Mouse (Mus musculus): ENCODE results near the gene Rfk. TPM values are rescaled to one million over a fixed set of nuclear protein-coding genes. Genes with fewer than 3 reads are reported as not detected.

Gene Rfk
- polyA plus RNA-seq, 1 experiment from 2014 or later: 77.2 TPM

DNA sequence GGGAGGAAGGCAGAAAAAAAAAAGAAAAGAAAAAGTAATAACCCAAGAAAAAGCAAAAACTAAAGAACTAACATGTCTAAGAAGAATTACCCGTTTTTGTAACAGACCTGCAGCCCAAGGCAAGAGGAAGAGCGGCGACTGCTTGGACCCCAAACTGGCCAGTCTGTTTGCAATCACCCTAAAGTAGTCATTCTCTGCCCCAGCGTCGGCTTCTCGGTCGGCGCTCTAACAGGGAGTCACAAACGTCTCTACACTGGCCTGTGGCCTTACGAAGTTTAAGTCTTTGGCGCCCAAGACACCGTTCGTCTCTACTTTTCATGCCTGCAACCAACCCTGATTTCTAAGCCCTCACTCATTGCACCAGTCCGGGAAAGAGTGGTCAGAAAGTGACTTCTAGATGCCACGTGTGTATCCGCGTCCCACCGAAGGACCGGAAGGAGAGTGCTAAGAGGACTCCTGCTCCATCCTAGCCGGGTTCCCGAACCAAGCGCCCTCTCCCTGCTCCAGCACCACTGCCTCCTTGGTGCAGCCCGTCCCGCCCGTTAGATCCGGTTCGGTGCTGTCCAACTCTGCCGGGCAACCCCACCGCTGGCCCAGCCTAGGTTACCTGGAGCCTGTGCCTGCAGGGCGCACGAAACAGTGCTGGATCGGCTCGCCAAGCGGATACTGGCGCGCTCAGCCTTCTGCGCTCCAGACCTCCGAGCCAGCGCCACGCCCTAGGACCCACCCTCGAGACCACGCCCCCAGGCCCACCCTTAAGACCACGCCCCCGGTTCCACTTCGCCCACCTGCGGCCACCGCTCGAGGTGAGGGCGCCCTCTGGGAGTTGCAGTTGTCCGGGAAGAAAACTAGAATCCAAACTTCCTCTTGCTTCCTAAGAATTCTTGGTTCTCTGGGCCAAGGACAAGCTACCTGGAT, 37.6 kb upstream of the Rfk start:
- Histone ChIP-seq H3K27me3 (ENCODE audit: control insufficient read depth, insufficient read depth, low read length) (no peaks in the 10 kb centered on the region), H3K9ac (ENCODE audit: low read depth, low read length) (peak overlapping the region; percentile 57), H3K9me3 (ENCODE audit: control insufficient read depth, low read length) (no peaks in the 10 kb centered on the region), H3K4me3 (ENCODE audit: low read length) (peak overlapping the region; percentile 51), H3K4me2 (replicated peaks; ENCODE audit: low read depth, low read length) (peak overlapping the region; percentile 88), H3K36me3 (ENCODE audit: control insufficient read depth, insufficient read depth, low read length) (no peaks in the 10 kb centered on the region), H3K27ac (ENCODE audit: low read depth, low read length) (no peak overlapping the region), H3K4me1 (ENCODE audit: control insufficient read depth, insufficient read depth, low read length) (0 out of 2 replicates have a peak, but pooled peaks cover 3% of the 10 kb centered on the region)
- ATAC-seq (ENCODE audit: low FRiP score, low TSS enrichment): peak; percentile 97
- WGBS: 2% methylated on average over 50 of the region's 50 CpGs

DNA sequence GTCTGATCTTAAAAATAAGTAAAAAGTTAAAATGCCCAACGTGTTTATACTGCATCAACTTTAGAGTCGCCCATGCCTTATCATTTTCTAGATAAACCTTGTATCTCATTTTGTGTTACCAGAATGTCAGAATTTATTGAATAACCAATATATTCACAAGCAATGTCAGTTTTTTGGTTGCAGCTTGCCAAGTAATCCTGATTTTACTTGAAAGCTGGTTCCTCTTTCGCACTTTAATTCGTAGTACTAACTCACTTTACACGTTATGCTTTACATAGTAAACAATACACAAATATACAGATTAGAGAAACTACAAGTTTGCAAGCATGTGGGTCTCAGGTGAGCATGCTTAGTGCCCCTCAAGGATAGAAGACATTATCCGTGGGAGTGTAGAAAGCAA, 36.9 kb upstream of the Rfk start:
- H3K36me3 ChIP-seq (ENCODE audit: control insufficient read depth, insufficient read depth, low read length): no peaks in the 10 kb centered on the region
- 75% methylated on average over 6 of the region's 6 CpGs for WGBS
- H3K27ac ChIP-seq (ENCODE audit: low read depth, low read length): no peak overlapping the region
- peak overlapping the region; percentile 88 for H3K4me2 ChIP-seq (replicated peaks; ENCODE audit: low read depth, low read length)
- H3K4me1 ChIP-seq (ENCODE audit: control insufficient read depth, insufficient read depth, low read length): 0 out of 2 replicates have a peak, but pooled peaks cover 3% of the 10 kb centered on the region
- H3K27me3 ChIP-seq (ENCODE audit: control insufficient read depth, insufficient read depth, low read length): no peaks in the 10 kb centered on the region
- H3K9ac ChIP-seq (ENCODE audit: low read depth, low read length): no peak overlapping the region
- ATAC-seq (ENCODE audit: low FRiP score, low TSS enrichment): no peak
- no peaks in the 10 kb centered on the region for H3K9me3 ChIP-seq (ENCODE audit: control insufficient read depth, low read length)
- H3K4me3 ChIP-seq (ENCODE audit: low read length): peak overlapping the region; percentile 51

DNA sequence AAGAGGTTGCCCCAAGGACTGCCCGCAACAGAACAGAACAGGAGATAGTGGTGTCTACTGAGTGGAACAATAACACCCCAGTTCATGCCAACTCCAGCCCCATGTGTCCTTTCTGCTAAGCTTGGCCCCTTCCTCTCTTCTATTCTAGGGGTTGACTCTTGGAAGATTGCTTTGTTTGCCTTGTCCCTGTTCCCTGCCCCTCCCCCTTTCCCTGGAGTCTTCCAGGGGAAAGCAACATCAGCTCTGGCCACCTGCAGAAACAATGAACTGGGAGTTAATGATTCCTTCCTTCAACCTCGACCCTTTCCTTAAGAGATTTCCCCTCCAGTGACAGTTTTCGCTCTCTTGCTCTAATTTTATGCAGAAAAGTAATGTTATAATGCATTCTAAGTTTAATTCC, 36.5 kb upstream of the Rfk start:
- Histone ChIP-seq H3K9ac (ENCODE audit: low read depth, low read length) (no peak overlapping the region), H3K27ac (ENCODE audit: low read depth, low read length) (no peak overlapping the region)
- WGBS: 58% methylated on average over 3 of the region's 3 CpGs

DNA sequence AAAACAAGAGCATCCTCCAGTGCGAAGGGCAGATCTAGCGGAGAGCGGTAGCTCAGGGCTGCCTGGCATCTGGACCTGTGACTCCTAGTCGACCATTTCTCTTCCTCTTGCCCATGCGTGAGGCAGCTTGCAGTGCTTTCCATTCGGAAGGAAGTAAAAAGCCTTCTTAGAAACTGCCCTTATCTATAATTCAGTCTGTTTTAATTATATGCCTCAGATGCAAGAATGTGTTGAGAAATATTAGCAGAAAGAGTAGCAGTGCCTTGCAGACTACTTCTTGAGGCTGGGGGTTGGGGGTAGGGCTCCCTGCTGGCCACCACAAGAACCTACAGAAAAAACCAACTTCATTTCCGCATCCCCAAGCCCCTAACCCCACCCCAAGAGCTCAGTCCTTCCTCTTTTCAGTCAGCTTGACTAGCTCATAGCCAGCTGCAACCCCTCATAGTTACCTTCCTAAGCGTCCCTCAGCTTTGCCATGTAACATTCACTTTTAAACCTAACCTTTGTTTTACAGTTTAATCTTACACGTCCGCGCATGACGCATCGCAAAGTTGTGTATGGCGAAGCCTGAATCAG, 34.4 kb upstream of the Rfk start:
- ATAC-seq (ENCODE audit: low FRiP score, low TSS enrichment): no peak
- H3K4me1 ChIP-seq (ENCODE audit: control insufficient read depth, insufficient read depth, low read length): 0 out of 2 replicates have a peak, but pooled peaks cover 3% of the 10 kb centered on the region
- WGBS: 83% methylated on average over 14 of the region's 14 CpGs
- no peaks in the 10 kb centered on the region for H3K9me3 ChIP-seq (ENCODE audit: control insufficient read depth, low read length)
- H3K36me3 ChIP-seq (ENCODE audit: control insufficient read depth, insufficient read depth, low read length): no peaks in the 10 kb centered on the region
- no peaks in the 10 kb centered on the region for H3K27me3 ChIP-seq (ENCODE audit: control insufficient read depth, insufficient read depth, low read length)
- no peak overlapping the region for H3K4me3 ChIP-seq (ENCODE audit: low read length)
- no peak overlapping the region for H3K9ac ChIP-seq (ENCODE audit: low read depth, low read length)
- H3K4me2 ChIP-seq (replicated peaks; ENCODE audit: low read depth, low read length): no peak overlapping the region
- H3K27ac ChIP-seq (ENCODE audit: low read depth, low read length): no peak overlapping the region

More for the DNA sequence above, 36.5 kb upstream of the Rfk start:
- Histone ChIP-seq H3K36me3 (ENCODE audit: control insufficient read depth, insufficient read depth, low read length) (no peaks in the 10 kb centered on the region), H3K4me1 (ENCODE audit: control insufficient read depth, insufficient read depth, low read length) (0 out of 2 replicates have a peak, but pooled peaks cover 3% of the 10 kb centered on the region), H3K4me3 (ENCODE audit: low read length) (no peak overlapping the region), H3K4me2 (replicated peaks; ENCODE audit: low read depth, low read length) (no peak overlapping the region), H3K27me3 (ENCODE audit: control insufficient read depth, insufficient read depth, low read length) (no peaks in the 10 kb centered on the region), H3K9me3 (ENCODE audit: control insufficient read depth, low read length) (no peaks in the 10 kb centered on the region)
- ATAC-seq (ENCODE audit: low FRiP score, low TSS enrichment): no peak

DNA sequence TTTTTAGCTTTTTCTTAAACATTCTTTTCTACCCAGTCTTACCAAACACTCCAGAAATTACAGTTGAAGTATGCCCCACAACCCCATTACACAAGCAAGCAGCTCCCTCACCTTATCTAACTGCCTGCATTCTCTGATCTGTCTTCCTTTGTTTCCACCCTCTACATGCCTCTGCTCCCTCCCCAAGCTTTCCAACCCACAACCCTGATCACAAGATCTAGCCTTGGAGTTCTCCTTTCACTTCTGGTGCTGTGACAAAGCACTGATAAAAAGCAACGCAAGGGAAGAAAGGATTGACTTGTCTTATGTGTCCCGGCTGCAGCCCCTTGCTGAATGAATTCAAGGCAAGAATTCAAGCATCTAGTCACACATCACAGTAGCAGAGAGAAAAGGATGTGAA, 32.7 kb upstream of the Rfk start:
- no peak overlapping the region for H3K9ac ChIP-seq (ENCODE audit: low read depth, low read length)
- H3K4me1 ChIP-seq (ENCODE audit: control insufficient read depth, insufficient read depth, low read length): 0 out of 2 replicates have a peak, but pooled peaks cover 3% of the 10 kb centered on the region
- no peak overlapping the region for H3K4me2 ChIP-seq (replicated peaks; ENCODE audit: low read depth, low read length)
- no peak for ATAC-seq (ENCODE audit: low FRiP score, low TSS enrichment)
- H3K9me3 ChIP-seq (ENCODE audit: control insufficient read depth, low read length): no peaks in the 10 kb centered on the region
- H3K36me3 ChIP-seq (ENCODE audit: control insufficient read depth, insufficient read depth, low read length): no peaks in the 10 kb centered on the region
- H3K4me3 ChIP-seq (ENCODE audit: low read length): no peak overlapping the region
- H3K27ac ChIP-seq (ENCODE audit: low read depth, low read length): no peak overlapping the region
- WGBS: 85% methylated on average over 2 of the region's 2 CpGs
- no peaks in the 10 kb centered on the region for H3K27me3 ChIP-seq (ENCODE audit: control insufficient read depth, insufficient read depth, low read length)

DNA sequence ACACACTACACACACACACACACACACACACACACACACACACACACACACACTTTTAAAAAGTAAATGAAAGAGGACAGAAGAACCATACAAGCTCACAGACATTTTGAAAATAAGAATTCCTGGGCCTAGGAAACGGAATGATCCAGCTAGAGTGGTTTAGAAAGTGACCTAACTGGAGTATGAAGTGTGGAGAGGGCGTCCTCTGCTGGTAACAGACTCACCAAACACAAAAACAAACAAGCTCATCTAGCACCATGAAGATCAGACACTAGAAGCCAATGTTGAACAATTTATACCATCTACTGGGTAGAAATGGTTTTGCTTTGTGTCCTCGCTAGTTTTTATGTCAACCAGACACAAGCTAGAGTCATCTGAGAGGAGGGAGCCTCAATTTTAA, 29.1 kb upstream of the Rfk start:
- Histone ChIP-seq H3K27me3 (ENCODE audit: control insufficient read depth, insufficient read depth, low read length) (no peaks in the 10 kb centered on the region), H3K9ac (ENCODE audit: low read depth, low read length) (no peak overlapping the region), H3K4me3 (ENCODE audit: low read length) (no peak overlapping the region), H3K27ac (ENCODE audit: low read depth, low read length) (no peak overlapping the region), H3K4me2 (replicated peaks; ENCODE audit: low read depth, low read length) (no peak overlapping the region), H3K4me1 (ENCODE audit: control insufficient read depth, insufficient read depth, low read length) (no peaks in the 10 kb centered on the region), H3K36me3 (ENCODE audit: control insufficient read depth, insufficient read depth, low read length) (no peaks in the 10 kb centered on the region), H3K9me3 (ENCODE audit: control insufficient read depth, low read length) (no peaks in the 10 kb centered on the region)
- no peak for ATAC-seq (ENCODE audit: low FRiP score, low TSS enrichment)
- 48% methylated on average over 3 of the region's 3 CpGs for WGBS

DNA sequence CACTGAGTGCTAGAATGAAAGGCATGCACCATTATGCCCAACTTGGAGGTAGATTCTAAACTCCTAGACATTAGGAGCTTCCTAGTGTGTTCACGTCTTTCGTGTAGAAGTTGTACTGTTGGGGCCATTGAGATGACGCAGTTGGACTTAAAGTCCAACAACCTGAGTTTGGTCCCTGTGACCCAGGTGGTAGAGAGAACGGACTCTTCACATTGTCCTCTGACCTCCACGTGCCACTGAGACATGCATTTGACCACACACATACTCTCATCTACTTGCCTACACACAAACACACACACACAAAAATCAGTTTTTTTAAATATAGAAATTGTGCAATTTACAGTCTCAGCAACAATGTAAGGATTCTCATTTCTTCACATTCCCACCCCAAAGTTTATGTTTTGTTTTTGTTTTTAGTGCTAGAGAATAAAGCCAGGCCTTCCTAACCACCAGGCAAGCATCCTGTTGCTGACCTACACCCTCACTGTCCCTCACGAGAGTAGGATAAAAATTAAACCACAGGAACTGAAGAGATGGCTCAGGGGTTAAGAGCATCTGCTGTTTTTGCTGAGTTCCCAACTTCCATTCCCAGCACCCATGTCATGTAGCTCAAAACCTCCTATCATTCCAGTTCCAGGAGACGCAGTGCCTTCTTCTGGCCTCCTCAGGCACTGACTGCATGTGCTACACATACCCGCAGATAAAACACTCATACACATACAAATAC, 27.3 kb upstream of the Rfk start:
- Histone ChIP-seq H3K4me2 (replicated peaks; ENCODE audit: low read depth, low read length) (no peak overlapping the region), H3K4me3 (ENCODE audit: low read length) (no peak overlapping the region), H3K27me3 (ENCODE audit: control insufficient read depth, insufficient read depth, low read length) (no peaks in the 10 kb centered on the region), H3K9me3 (ENCODE audit: control insufficient read depth, low read length) (no peaks in the 10 kb centered on the region), H3K9ac (ENCODE audit: low read depth, low read length) (no peak overlapping the region), H3K36me3 (ENCODE audit: control insufficient read depth, insufficient read depth, low read length) (no peaks in the 10 kb centered on the region), H3K27ac (ENCODE audit: low read depth, low read length) (no peak overlapping the region), H3K4me1 (ENCODE audit: control insufficient read depth, insufficient read depth, low read length) (no peaks in the 10 kb centered on the region)
- no peak for ATAC-seq (ENCODE audit: low FRiP score, low TSS enrichment)
- WGBS: 90% methylated on average over 8 of the region's 8 CpGs

DNA sequence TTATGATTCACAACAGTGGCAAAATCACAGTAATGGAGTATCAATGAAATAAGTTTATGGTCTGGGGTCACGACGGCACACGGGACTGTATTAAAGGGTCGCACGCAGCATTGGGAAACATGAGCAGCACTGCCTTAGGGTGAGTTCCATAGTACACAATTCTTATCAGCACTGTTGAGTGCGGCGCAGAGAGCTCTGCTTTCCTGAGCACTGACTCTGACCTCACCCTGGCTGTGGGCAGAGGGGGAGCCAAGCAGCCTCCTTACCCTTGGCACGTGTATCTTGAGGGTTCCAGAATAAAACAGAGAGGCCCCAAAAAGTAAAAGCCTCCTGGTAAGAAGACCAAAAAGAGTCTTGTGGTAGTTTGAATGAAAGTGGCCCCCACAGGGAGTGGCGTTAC, 25.3 kb upstream of the Rfk start:
- no peak overlapping the region for H3K9ac ChIP-seq (ENCODE audit: low read depth, low read length)
- no peaks in the 10 kb centered on the region for H3K36me3 ChIP-seq (ENCODE audit: control insufficient read depth, insufficient read depth, low read length)
- H3K4me3 ChIP-seq (ENCODE audit: low read length): no peak overlapping the region
- no peak for ATAC-seq (ENCODE audit: low FRiP score, low TSS enrichment)
- H3K4me2 ChIP-seq (replicated peaks; ENCODE audit: low read depth, low read length): no peak overlapping the region
- H3K9me3 ChIP-seq (ENCODE audit: control insufficient read depth, low read length): no peaks in the 10 kb centered on the region
- H3K27ac ChIP-seq (ENCODE audit: low read depth, low read length): no peak overlapping the region
- 92% methylated on average over 9 of the region's 9 CpGs for WGBS
- H3K27me3 ChIP-seq (ENCODE audit: control insufficient read depth, insufficient read depth, low read length): no peaks in the 10 kb centered on the region
- no peaks in the 10 kb centered on the region for H3K4me1 ChIP-seq (ENCODE audit: control insufficient read depth, insufficient read depth, low read length)

All from kidney, embryonic 14.5 days (tissue).